Mouse (Mus musculus) stomach, embryonic 14.5 days (tissue): ENCODE measurements at regions not wholly inside any gene's neighbourhood (a gene's known extent, or its start where the extent isn't known, plus 50 kb on each side); places are given as distances from the start of the nearest gene placed in this dataset.

Experiments
- ATAC-seq: fragments of 200-750 bp; cut with Nextera tagmentation; 2 replicates; pipeline ENCODE4 v1.8.0; 2017; ENCODE audit warnings: low read depth, moderate TSS enrichment; ENCODE audit not compliant: insufficient number of reproducible peaks, insufficient read depth, low FRiP score
- H3K27ac ChIP-seq: fragments of 300-500 bp; sonication (generic); 2 replicates; pipeline ENCODE4 v1.5.1; 2014; ENCODE audit warnings: mild to moderate bottlenecking, low read length, moderate library complexity, mixed read lengths
- H3K27me3 ChIP-seq: fragments of 300-500 bp; sonication (generic); 2 replicates; pipeline ENCODE4 v1.6.1; 2014; ENCODE audit warnings: low read length, control low read depth, mixed read lengths; ENCODE audit not compliant: control insufficient read depth, insufficient read depth
- H3K36me3 ChIP-seq: fragments of 300-500 bp; sonication (generic); 2 replicates; pipeline ENCODE4 v1.6.1; 2014; ENCODE audit warnings: mild to moderate bottlenecking, control low read depth, low read length, moderate library complexity, mixed read lengths; ENCODE audit not compliant: control insufficient read depth, insufficient read depth
- H3K4me1 ChIP-seq: fragments of 300-500 bp; sonication (generic); 2 replicates; pipeline ENCODE4 v1.6.1; 2014; ENCODE audit warnings: low read length, control low read depth, mixed read lengths; ENCODE audit not compliant: control insufficient read depth, insufficient read depth
- H3K4me2 ChIP-seq: fragments of 300-500 bp; sonication (generic); replicated peaks from 2 replicates; pipeline ENCODE4 v1.6.1; 2014; ENCODE audit warnings: low read depth, low read length, control low read depth
- H3K4me3 ChIP-seq: fragments of 300-500 bp; sonication (generic); 2 replicates; pipeline ENCODE4 v1.5.1; 2014; ENCODE audit warnings: low read depth, low read length, control low read depth
- H3K9ac ChIP-seq: fragments of 300-500 bp; sonication (generic); replicated peaks from 2 replicates; pipeline ENCODE4 v1.6.1; 2014; ENCODE audit warnings: low read depth, mild to moderate bottlenecking, control low read depth, low read length, moderate library complexity, mixed read lengths
- H3K9me3 ChIP-seq: fragments of 300-500 bp; sonication (generic); 2 replicates; pipeline ENCODE4 v1.6.1; 2016; ENCODE audit warnings: low read depth, low read length, control low read depth; ENCODE audit not compliant: control insufficient read depth
- WGBS: fragments of 180-500 bp; shearing (Covaris S2); extraction: QIAGEN DNeasy Blood & Tissue Kit; methylation state at CpG from one replicate; pipeline ENCODE4 v1.1.7; 2014; 5-methylcytosine and 5-hydroxymethylcytosine counted together

DNA sequence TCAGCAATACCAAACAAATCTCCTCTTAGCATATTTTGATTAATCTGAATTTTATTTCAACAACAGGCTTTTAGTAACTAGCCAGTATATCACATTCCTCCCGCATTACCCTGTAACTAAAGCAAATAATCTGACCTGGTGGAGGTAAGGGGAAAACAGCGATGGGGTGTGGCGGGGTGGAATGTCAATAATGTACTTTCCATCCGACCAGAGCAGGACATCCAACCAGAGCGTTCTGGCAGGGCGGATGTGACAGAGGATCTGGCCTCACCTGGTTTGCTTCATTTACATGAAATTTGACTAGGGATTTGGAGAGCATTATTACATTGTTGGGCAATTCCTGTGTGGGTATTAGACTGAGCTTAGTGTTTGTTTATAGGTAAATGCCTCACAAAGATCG, 106.2 kb upstream of the Serp2 start:
- Histone ChIP-seq H3K4me3 (no peak overlapping the region), H3K4me1 (peaks cover 14% of the 10 kb centered on the region; the same call in 1 of the 2 replicates), H3K4me2 (no peak overlapping the region), H3K36me3 (no peaks in the 10 kb centered on the region), H3K27me3 (no peaks in the 10 kb centered on the region), H3K9me3 (no peaks in the 10 kb centered on the region), H3K27ac (no peak overlapping the region), H3K9ac (no peak overlapping the region)
- 56% methylated on average over 7 of the region's 7 CpGs for WGBS
- peak; percentile 73; the same call in 1 of the 2 replicates for ATAC-seq

DNA sequence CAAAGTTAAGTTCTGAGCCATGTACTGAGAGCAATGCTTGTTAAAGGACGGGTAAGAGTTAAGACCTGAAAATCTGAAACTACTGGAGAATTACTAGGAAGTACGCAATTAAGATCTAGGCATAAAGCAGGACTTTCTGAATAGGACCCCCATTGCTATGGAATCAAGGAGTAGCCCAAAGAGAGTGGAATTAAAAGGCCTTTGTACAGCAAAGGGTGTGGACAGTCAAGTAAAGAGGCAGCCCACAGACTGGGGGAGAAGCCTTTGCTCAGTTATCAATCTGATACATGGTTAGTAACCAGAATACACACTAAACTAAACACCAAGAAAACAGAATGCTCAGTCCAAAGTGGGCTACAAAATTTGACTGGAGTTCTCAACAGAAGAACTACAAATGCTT, 104.2 kb upstream of the Serp2 start:
- Histone ChIP-seq H3K9ac (no peak overlapping the region), H3K27me3 (no peaks in the 10 kb centered on the region), H3K9me3 (no peaks in the 10 kb centered on the region), H3K4me3 (no peak overlapping the region), H3K27ac (no peak overlapping the region), H3K4me2 (no peak overlapping the region), H3K4me1 (peaks cover 18% of the 10 kb centered on the region; the same call in 1 of the 2 replicates), H3K36me3 (no peaks in the 10 kb centered on the region)
- no peak for ATAC-seq
- WGBS: 90% methylated on average over 2 of the region's 2 CpGs

DNA sequence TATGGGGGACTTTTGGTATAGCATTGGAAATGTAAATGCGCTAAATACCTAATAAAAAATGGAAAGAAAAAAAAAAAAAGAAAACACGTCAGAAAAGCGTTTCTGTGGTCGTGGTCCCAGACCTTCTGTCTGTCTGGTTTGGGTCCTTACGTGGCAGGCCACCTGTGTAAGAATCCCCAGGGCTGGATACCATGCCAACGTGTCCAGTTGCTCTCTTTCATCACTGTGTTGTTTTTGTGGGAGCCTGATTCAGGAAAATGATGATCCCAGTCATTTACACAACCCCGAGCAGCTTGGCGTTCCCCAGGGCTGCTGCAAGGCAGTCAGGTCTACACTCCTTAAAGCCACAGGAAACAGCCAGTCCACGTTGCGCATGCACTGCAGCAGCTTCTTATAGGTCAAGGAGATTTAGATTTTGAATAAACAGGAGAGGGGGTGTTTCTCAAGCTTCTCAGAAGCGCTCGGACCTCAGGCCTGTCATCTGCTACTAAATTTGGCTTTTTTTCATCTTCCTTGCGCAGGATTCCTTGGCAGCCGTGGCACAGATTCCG, 102.3 kb upstream of the Serp2 start:
- no peaks in the 10 kb centered on the region for H3K27me3 ChIP-seq
- peaks cover 12% of the 10 kb centered on the region; the same call in 1 of the 2 replicates for H3K4me1 ChIP-seq
- H3K27ac ChIP-seq: 0 out of 2 replicates have a peak overlapping the region, but pooled peaks have one; percentile 12
- WGBS: 48% methylated on average over 15 of the region's 15 CpGs
- no peak overlapping the region for H3K9ac ChIP-seq
- no peaks in the 10 kb centered on the region for H3K9me3 ChIP-seq
- H3K4me3 ChIP-seq: no peak overlapping the region
- no peak overlapping the region for H3K4me2 ChIP-seq
- ATAC-seq: no peak
- H3K36me3 ChIP-seq: no peaks in the 10 kb centered on the region

DNA sequence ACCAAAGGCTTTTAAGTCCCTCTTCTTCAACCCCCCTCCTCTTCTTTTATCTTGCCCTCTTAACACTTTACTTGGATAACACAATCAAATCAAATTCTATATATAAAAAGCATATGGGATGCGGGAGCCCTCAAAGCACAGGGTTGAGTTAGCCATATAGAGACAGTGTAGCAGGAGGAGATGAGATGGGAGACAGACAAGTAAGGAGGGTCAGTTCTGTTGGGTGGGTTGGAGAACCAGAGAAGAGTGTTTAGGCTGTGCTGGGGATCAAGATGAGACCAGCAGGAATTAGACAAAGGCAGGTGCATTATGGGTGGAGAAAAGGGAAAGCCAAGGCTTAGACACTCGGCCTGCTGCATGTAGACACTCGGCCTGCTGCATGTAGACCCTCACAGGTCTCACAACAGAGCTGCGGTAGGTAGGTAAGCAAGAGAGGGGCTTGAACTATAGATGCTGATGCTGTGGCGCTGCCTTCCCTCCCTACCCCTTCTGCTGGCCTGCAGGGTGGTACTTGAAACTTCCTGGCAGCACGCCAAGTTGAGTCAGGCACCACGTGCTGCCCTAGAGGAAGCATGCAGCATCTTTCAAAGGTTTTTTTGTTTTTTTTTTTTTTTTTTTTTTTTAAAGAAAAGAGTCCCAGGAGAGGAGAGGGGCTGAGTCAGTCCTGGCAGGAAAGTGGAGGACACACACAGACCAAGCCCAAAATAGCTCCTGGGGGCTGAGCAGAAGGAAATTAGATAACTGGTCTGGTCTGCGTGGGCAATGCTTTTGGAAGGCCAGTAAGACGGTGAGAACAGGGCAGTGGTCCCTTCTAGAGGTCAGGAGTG, 101.3 kb upstream of the Serp2 start:
- H3K9ac ChIP-seq: no peak overlapping the region
- peak; percentile 65; the same call in 1 of the 2 replicates for ATAC-seq

GRCm38 (mm10) chr14:76657375-76657774, 100.7 kb upstream of the Serp2 start:
- ATAC-seq: peak; percentile 60; the same call in 1 of the 2 replicates
- Histone ChIP-seq H3K9ac (no peak overlapping the region), H3K27me3 (no peaks in the 10 kb centered on the region), H3K4me1 (peaks cover 12% of the 10 kb centered on the region; the same call in 1 of the 2 replicates), H3K4me2 (no peak overlapping the region), H3K9me3 (no peaks in the 10 kb centered on the region), H3K27ac (peak overlapping the region; percentile 40; the same call in 1 of the 2 replicates), H3K4me3 (no peak overlapping the region), H3K36me3 (no peaks in the 10 kb centered on the region)
- WGBS: 34% methylated on average over 7 of the region's 7 CpGs

More for the DNA sequence above, 101.3 kb upstream of the Serp2 start:
- no peak overlapping the region for H3K4me3 ChIP-seq
- 41% methylated on average over 9 of the region's 9 CpGs for WGBS
- no peaks in the 10 kb centered on the region for H3K27me3 ChIP-seq
- H3K36me3 ChIP-seq: no peaks in the 10 kb centered on the region
- no peaks in the 10 kb centered on the region for H3K9me3 ChIP-seq
- H3K27ac ChIP-seq: peak overlapping the region; percentile 40; the same call in 1 of the 2 replicates
- H3K4me2 ChIP-seq: no peak overlapping the region
- H3K4me1 ChIP-seq: peaks cover 12% of the 10 kb centered on the region; the same call in 1 of the 2 replicates

DNA sequence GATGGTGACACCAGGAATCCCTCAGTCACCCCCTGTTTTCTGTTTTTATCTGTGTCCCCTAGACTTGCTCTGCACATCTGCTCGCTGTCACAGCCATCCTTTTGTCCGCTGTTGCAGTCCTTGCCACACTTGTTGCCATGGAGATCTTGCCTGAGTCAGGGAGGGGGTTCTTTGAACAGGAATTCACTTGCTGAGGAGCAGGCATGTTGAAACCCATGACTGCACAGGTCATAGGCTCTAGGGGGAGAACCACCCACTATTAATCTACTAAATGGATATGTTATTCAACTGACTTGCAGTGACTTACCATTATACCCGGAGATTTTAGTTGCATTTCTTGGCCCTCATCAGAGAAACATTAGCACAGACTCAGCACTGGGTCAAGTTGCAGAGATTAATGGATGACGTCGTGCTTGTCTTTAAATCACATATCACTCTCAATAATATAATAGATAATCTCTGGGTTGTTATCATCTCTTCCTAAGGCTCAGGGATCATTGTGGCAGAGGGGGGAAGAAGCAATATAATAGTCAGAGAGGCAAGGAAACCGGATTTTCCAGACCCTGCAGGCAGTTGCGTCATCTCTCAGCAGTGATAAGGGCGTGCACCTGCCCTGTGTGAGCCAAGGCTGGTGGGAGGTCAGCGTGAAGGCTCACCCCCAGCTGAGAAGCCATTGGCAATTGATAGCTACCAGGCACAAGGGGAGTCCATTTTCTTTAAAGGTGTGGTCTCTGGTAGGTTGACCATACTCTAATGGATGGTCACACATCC, 95.9 kb upstream of the Serp2 start:
- WGBS: 57% methylated on average over 9 of the region's 9 CpGs
- Histone ChIP-seq H3K36me3 (no peaks in the 10 kb centered on the region), H3K27ac (0 out of 2 replicates have a peak overlapping the region, but pooled peaks have one; percentile 33), H3K27me3 (no peaks in the 10 kb centered on the region), H3K9ac (no peak overlapping the region), H3K4me1 (peaks cover 2% of the 10 kb centered on the region; the same call in 1 of the 2 replicates), H3K9me3 (no peaks in the 10 kb centered on the region), H3K4me3 (no peak overlapping the region), H3K4me2 (no peak overlapping the region)
- ATAC-seq: peak; percentile 79

DNA sequence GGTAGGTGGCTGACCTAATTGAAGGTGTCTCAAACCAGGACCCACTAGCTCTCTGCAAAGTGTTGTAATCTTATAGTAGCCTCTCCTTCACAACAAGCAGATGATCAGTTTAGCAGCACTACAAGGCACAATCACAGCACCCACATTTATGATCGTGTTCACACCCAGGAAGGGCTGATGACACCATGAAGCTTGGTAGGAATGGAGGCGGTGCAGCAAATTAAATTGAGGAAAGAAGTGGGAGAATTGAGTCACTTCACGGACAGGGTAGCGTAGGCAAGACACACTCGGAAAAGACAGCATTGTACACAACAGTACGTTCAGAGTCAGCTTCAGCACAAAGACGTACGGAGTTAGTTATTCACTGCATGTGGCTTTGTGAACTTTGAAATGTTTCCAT, 94.4 kb upstream of the Serp2 start:
- H3K27me3 ChIP-seq: no peaks in the 10 kb centered on the region
- WGBS: 91% methylated on average over 8 of the region's 8 CpGs
- H3K4me1 ChIP-seq: no peaks in the 10 kb centered on the region
- H3K4me2 ChIP-seq: no peak overlapping the region
- H3K9me3 ChIP-seq: no peaks in the 10 kb centered on the region
- no peak overlapping the region for H3K9ac ChIP-seq
- no peak for ATAC-seq
- no peak overlapping the region for H3K27ac ChIP-seq
- no peak overlapping the region for H3K4me3 ChIP-seq
- no peaks in the 10 kb centered on the region for H3K36me3 ChIP-seq

GRCm38 (mm10) chr14:76649927-76650326, 93.2 kb upstream of the Serp2 start:
- WGBS: 89% methylated on average over 3 of the region's 3 CpGs

More at GRCm38 (mm10) chr14:76649927-76650326, 93.2 kb upstream of the Serp2 start:
- Histone ChIP-seq H3K27ac (no peak overlapping the region), H3K4me2 (no peak overlapping the region), H3K9ac (no peak overlapping the region), H3K4me3 (no peak overlapping the region), H3K4me1 (no peaks in the 10 kb centered on the region), H3K9me3 (no peaks in the 10 kb centered on the region), H3K27me3 (no peaks in the 10 kb centered on the region), H3K36me3 (no peaks in the 10 kb centered on the region)
- no peak for ATAC-seq
